Mouse (Mus musculus) heart, postnatal 25 days (tissue): Measurements from ENCODE around the gene Dleu7. TPM values are rescaled to one million over a fixed set of nuclear protein-coding genes. Genes with fewer than 3 reads are reported as not detected.

Source experiments
- DNase-seq: peaks from one replicate; pipeline ENCODE4 v3.0.0; 2022; ENCODE audit warnings: low spot score
- intact Hi-C: fragments of 180-260 bp; cut with DNase I; formaldehyde crosslinking; loops from one replicate; pipeline ENCODE4 v1.15.1; 2025
- total RNA-seq, 2 experiments: library from RNA; stranded (reverse); gene quantifications; 2 replicates each; pipeline ENCODE4 v1.2.3; 2021

Gene Dleu7
- total RNA-seq, 2 experiments from 2014 or later: 0.20 TPM; not detected in 1

GRCm38 (mm10) chr14:62226576-62227047 lies 66.2 kb downstream of the Dleu7 start:
- intact Hi-C loops: no loop called here
- DNase-seq: no peak

Other genes starting within 250 kb of the Dleu7 start
- 10 to 100 TPM in 1 of 2 experiments, 1 to 10 TPM in 1; 9.9 to 11.1 TPM for gene Rnaseh2b, start 458 bp downstream of the Dleu7 start, total RNA-seq
- not detected for gene Gucy1b2, start 163.2 kb upstream of the Dleu7 start, total RNA-seq